Mouse (Mus musculus) heart, embryonic 12.5 days (tissue): ENCODE data around the gene Caml. TPM values are rescaled to one million over a fixed set of nuclear protein-coding genes. Genes with fewer than 3 reads are reported as not detected.
A peak's percentile ranks its signal among the peaks of the same experiment; 100 is the strongest.

Experiments used
- ATAC-seq: fragments of 200-750 bp; cut with Nextera tagmentation; 2 replicates; pipeline ENCODE4 v1.8.0; 2017; ENCODE audit warnings: moderate TSS enrichment, moderate library complexity; ENCODE audit not compliant: insufficient number of reproducible peaks, low FRiP score
- H3K27ac ChIP-seq: fragments of 300-500 bp; sonication (generic); 2 replicates; pipeline ENCODE4 v1.5.1; 2016; ENCODE audit warnings: mild to moderate bottlenecking, moderate library complexity; ENCODE audit not compliant: poor library complexity, severe bottlenecking
- H3K27me3 ChIP-seq: fragments of 300-500 bp; sonication (generic); replicated peaks from 2 replicates; pipeline ENCODE4 v1.6.1; 2016; ENCODE audit warnings: mild to moderate bottlenecking, moderate library complexity
- H3K36me3 ChIP-seq: fragments of 300-500 bp; sonication (generic); 2 replicates; pipeline ENCODE4 v1.6.1; 2016; ENCODE audit warnings: mild to moderate bottlenecking, moderate library complexity
- H3K4me1 ChIP-seq: fragments of 300-500 bp; sonication (generic); replicated peaks from 2 replicates; pipeline ENCODE4 v1.6.1; 2016; ENCODE audit warnings: mild to moderate bottlenecking
- H3K4me2 ChIP-seq: fragments of 300-500 bp; sonication (generic); 2 replicates; pipeline ENCODE4 v1.6.1; 2016; ENCODE audit warnings: mild to moderate bottlenecking, moderate library complexity
- H3K4me3 ChIP-seq: fragments of 300-500 bp; sonication (generic); 2 replicates; pipeline ENCODE4 v1.5.1; 2016; ENCODE audit warnings: mild to moderate bottlenecking
- H3K9ac ChIP-seq: fragments of 300-500 bp; sonication (generic); 2 replicates; pipeline ENCODE4 v1.6.1; 2016; ENCODE audit warnings: mild to moderate bottlenecking, moderate library complexity
- H3K9me3 ChIP-seq: fragments of 300-500 bp; sonication (generic); replicated peaks from 2 replicates; pipeline ENCODE4 v1.6.1; 2016; ENCODE audit warnings: mild to moderate bottlenecking, moderate library complexity
- WGBS: fragments of 180-500 bp; shearing (Covaris S2); methylation state at CpG from one replicate; pipeline ENCODE4 v1.1.7; 2016; 5-methylcytosine and 5-hydroxymethylcytosine counted together
- polyA plus RNA-seq: library from polyadenylated mRNA; unstranded; fragments of >200 nt; fragmentation: Nextera tagmentation; extraction: Ambion mirVana; gene quantifications from 2 replicates; pipeline ENCODE4 v1.2.1, GENCODE M21; 2016

The Caml gene
- polyA plus RNA-seq, 1 experiment from 2014 or later, result 35.8 TPM

- Histone ChIP-seq H3K4me2 (no peak overlapping the region), H3K27ac (no peak overlapping the region), H3K27me3 (no peaks in the 10 kb centered on the region), H3K9me3 (no peaks in the 10 kb centered on the region), H3K36me3 (peaks cover 41% of the 10 kb centered on the region), H3K4me1 (peaks cover 20% of the 10 kb centered on the region), H3K4me3 (no peak overlapping the region), H3K9ac (no peak overlapping the region)
- WGBS, result 94% methylated on average over 12 of the region's 12 CpGs
- no peak for ATAC-seq
Observed at GRCm38 (mm10) chr13:55596802-55597201, 26.0 kb upstream of the Caml start.

- WGBS, result 10% methylated on average over 51 of the region's 51 CpGs
- H3K27me3 ChIP-seq, result no peaks in the 10 kb centered on the region
- peak; percentile 92 for ATAC-seq
- peaks cover 10% of the 10 kb centered on the region for H3K4me1 ChIP-seq
- H3K9ac ChIP-seq, result peak within 1 kb of the TSS; percentile 87
- no peak within 1 kb of the TSS for H3K27ac ChIP-seq
- no peaks in the 10 kb centered on the region for H3K9me3 ChIP-seq
- H3K36me3 ChIP-seq, result peaks cover 47% of the 10 kb centered on the region
- H3K4me2 ChIP-seq, result peak within 1 kb of the TSS; percentile 85
- peak within 1 kb of the TSS; percentile 80 for H3K4me3 ChIP-seq
Observed at GRCm38 (mm10) chr13:55599566-55600540, 23.0 kb upstream of the Caml start, which contains the start of gene B4galt7. Gene B4galt7 (plus strand): TSS chr13:55599896.

GRCm38 (mm10) chr13:55600657-55601056 lies 22.1 kb upstream of the Caml start:
- peak; percentile 7; the same call in 1 of the 2 replicates for ATAC-seq
- Histone ChIP-seq H3K9me3 (no peaks in the 10 kb centered on the region), H3K4me1 (peaks cover 10% of the 10 kb centered on the region), H3K9ac (peak overlapping the region; percentile 87), H3K36me3 (peaks cover 46% of the 10 kb centered on the region), H3K27ac (no peak overlapping the region), H3K4me3 (peak overlapping the region; percentile 80), H3K4me2 (peak overlapping the region; percentile 85), H3K27me3 (no peaks in the 10 kb centered on the region)
- 21% methylated on average over 9 of the region's 9 CpGs for WGBS

- no peak for ATAC-seq
- 9% methylated on average over 3 of the region's 3 CpGs for WGBS
- H3K4me3 ChIP-seq, result no peak overlapping the region
- H3K4me2 ChIP-seq, result no peak overlapping the region
- no peak overlapping the region for H3K27ac ChIP-seq
- H3K27me3 ChIP-seq, result no peaks in the 10 kb centered on the region
- H3K9me3 ChIP-seq, result no peaks in the 10 kb centered on the region
- H3K36me3 ChIP-seq, result peaks cover 46% of the 10 kb centered on the region
- H3K4me1 ChIP-seq, result peaks cover 10% of the 10 kb centered on the region
- H3K9ac ChIP-seq, result no peak overlapping the region
Observed at GRCm38 (mm10) chr13:55601611-55602010, 21.2 kb upstream of the Caml start.

- Histone ChIP-seq H3K4me3 (no peak overlapping the region), H3K27me3 (no peaks in the 10 kb centered on the region), H3K36me3 (peaks cover 57% of the 10 kb centered on the region), H3K27ac (no peak overlapping the region), H3K9ac (no peak overlapping the region), H3K4me1 (peaks cover 6% of the 10 kb centered on the region), H3K4me2 (no peak overlapping the region), H3K9me3 (no peaks in the 10 kb centered on the region)
- ATAC-seq, result no peak
- 92% methylated on average over 3 of the region's 3 CpGs for WGBS
Observed at GRCm38 (mm10) chr13:55604606-55605005, 18.2 kb upstream of the Caml start.

GRCm38 (mm10) chr13:55606899-55607623 lies 15.7 kb upstream of the Caml start:
- ATAC-seq, result no peak
- H3K4me1 ChIP-seq, result no peaks in the 10 kb centered on the region
- no peak overlapping the region for H3K4me3 ChIP-seq
- WGBS, result 75% methylated on average over 10 of the region's 10 CpGs
- H3K9me3 ChIP-seq, result no peaks in the 10 kb centered on the region
- no peak overlapping the region for H3K9ac ChIP-seq
- H3K27ac ChIP-seq, result no peak overlapping the region
- H3K27me3 ChIP-seq, result no peaks in the 10 kb centered on the region
- H3K4me2 ChIP-seq, result no peak overlapping the region
- peaks cover 73% of the 10 kb centered on the region for H3K36me3 ChIP-seq

- Histone ChIP-seq H3K9ac (no peak overlapping the region), H3K4me1 (no peaks in the 10 kb centered on the region), H3K27ac (no peak overlapping the region), H3K9me3 (no peaks in the 10 kb centered on the region), H3K36me3 (peaks cover 74% of the 10 kb centered on the region), H3K4me2 (no peak overlapping the region), H3K27me3 (no peaks in the 10 kb centered on the region), H3K4me3 (no peak overlapping the region)
- WGBS, result 83% methylated on average over 2 of the region's 2 CpGs
- ATAC-seq, result no peak; the same call in 1 of the 2 replicates
Observed at GRCm38 (mm10) chr13:55607624-55608006, 15.2 kb upstream of the Caml start.

GRCm38 (mm10) chr13:55611996-55612395 lies 10.8 kb upstream of the Caml start:
- H3K27me3 ChIP-seq, result no peaks in the 10 kb centered on the region
- no peak overlapping the region for H3K4me3 ChIP-seq
- H3K4me2 ChIP-seq, result no peak overlapping the region
- H3K9me3 ChIP-seq, result no peaks in the 10 kb centered on the region
- H3K9ac ChIP-seq, result no peak overlapping the region
- no peaks in the 10 kb centered on the region for H3K4me1 ChIP-seq
- peaks cover 44% of the 10 kb centered on the region for H3K36me3 ChIP-seq
- 81% methylated on average over 7 of the region's 7 CpGs for WGBS
- no peak overlapping the region for H3K27ac ChIP-seq
- ATAC-seq, result no peak

- no peak overlapping the region for H3K4me3 ChIP-seq
- no peak overlapping the region for H3K9ac ChIP-seq
- no peaks in the 10 kb centered on the region for H3K27me3 ChIP-seq
- ATAC-seq, result no peak
- H3K4me2 ChIP-seq, result no peak overlapping the region
- H3K36me3 ChIP-seq, result peaks cover 30% of the 10 kb centered on the region
- no peaks in the 10 kb centered on the region for H3K4me1 ChIP-seq
- no peak overlapping the region for H3K27ac ChIP-seq
- 50% methylated on average over 5 of the region's 5 CpGs for WGBS
- no peaks in the 10 kb centered on the region for H3K9me3 ChIP-seq
Observed at GRCm38 (mm10) chr13:55613471-55613870, 9.3 kb upstream of the Caml start.

GRCm38 (mm10) chr13:55619328-55619727 lies 3.5 kb upstream of the Caml start:
- Histone ChIP-seq H3K27me3 (no peaks in the 10 kb centered on the region), H3K27ac (no peak overlapping the region), H3K36me3 (no peaks in the 10 kb centered on the region), H3K4me2 (no peak overlapping the region), H3K4me1 (peaks cover 12% of the 10 kb centered on the region), H3K9me3 (no peaks in the 10 kb centered on the region), H3K9ac (no peak overlapping the region), H3K4me3 (no peak overlapping the region)
- WGBS, result 77% methylated on average over 4 of the region's 4 CpGs
- no peak for ATAC-seq

GRCm38 (mm10) chr13:55620275-55620674 lies 2.5 kb upstream of the Caml start:
- Histone ChIP-seq H3K9me3 (no peaks in the 10 kb centered on the region), H3K27me3 (no peaks in the 10 kb centered on the region), H3K27ac (no peak overlapping the region), H3K9ac (no peak overlapping the region), H3K4me3 (no peak overlapping the region), H3K4me1 (peaks cover 14% of the 10 kb centered on the region), H3K4me2 (no peak overlapping the region), H3K36me3 (peaks cover 6% of the 10 kb centered on the region)
- WGBS, result 79% methylated on average over 2 of the region's 2 CpGs
- ATAC-seq, result no peak
